Mouse (Mus musculus) megakaryocyte, adult 5-6 weeks (primary cell): Measurements from ENCODE around the gene Rbm17. TPM values are rescaled to one million over a fixed set of nuclear protein-coding genes. Genes with fewer than 3 reads are reported as not detected.

Experiments
- ATAC-seq: 2 replicates; pipeline ENCODE4 v1.8.0; 2016; ENCODE audit warnings: mild to moderate bottlenecking, inconsistent platforms; ENCODE audit not compliant: poor library complexity, severe bottlenecking
- total RNA-seq, 2 experiments: library from RNA; stranded (forward) in 1 of 2; stranded (reverse) in 1 of 2; fragments of 153-499, 151-499 nt in 1 of 2; fragments of 221-1000, 200-1000 nt in 1 of 2; gene quantifications; 2 replicates each; pipeline versions ENCODE4 v1.2.3 to v1.2.4; 2015 to 2017

The Rbm17 gene
- total RNA-seq, 2 experiments from 2014 or later = 115 to 122 TPM

DNA sequence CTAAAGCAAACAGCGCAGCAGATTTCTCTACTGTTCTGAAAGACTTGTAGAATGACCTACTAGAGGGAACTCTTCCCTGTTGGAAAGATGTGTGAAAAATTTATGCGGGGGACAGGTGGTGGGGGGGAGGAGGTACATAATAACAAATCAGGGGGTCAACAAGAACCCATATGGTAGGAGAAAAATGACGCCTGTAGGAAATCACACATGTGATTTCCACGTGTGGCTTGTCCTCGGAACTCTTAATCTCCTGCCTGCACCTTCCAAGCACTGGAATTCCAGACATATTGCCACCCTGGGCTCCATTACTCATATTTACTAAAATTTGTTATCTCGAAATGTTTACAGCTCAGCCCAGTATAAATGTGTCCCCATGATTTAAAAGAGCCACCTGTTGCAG, 2.2 kb downstream of the Rbm17 start:
- ATAC-seq = no peak

DNA sequence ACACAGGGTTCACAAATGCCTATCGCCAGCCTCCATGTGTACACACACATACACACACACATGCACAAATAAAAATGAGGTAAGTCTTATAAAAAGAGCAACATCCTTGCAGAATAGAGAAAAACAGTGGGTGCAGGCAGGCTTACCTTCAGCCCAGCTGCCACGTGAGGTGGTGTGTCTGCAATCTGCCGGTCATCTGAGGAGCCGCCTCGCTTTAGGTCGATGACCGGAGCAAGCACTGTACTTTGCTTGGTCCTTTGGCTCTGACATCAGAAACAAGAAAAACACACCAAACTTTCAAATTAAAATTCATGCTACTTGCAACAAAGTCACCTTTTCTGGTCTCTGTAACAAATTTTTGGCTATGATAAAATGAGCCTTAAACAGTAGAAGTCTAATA, 6.0 kb downstream of the Rbm17 start:
- no peak for ATAC-seq

DNA sequence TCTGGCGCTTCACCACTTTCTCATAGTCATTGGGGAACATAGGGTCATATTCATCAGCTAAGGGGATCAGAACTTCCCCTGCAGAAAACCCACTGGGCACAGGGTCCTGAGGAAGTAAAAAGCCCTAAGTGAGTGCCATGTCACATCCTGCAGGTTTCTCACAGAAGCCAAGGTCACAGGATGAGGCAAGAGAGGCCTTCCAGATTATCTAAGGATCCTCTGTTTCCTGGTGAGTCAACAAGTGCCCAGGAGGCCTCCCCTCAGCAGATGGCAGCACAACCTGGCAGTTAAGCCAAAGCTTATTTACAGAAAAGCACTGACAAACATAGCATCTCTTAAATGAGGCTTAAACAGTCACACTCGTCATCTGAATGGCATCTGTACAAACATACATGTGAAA, 7.3 kb downstream of the Rbm17 start:
- ATAC-seq = no peak

DNA sequence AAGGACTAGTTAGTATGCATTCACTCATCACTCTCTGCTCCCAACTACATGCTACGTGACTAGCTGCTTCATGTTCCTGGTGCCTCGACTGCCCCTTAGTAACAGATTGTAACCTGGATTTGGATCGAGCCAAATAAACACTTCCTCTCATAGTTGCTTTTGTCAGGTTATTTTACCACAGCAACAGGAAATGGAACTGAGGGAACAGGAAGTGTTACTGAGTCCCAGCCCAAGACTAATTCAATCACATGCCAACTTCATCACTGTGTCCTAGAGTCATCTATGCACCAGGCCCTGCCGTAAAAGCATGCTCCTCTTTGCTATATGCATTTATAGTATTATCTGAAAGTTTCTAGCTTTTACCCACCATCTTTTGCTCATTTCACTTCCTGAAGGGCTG, 16.0 kb downstream of the Rbm17 start:
- peak; percentile 63 for ATAC-seq

DNA sequence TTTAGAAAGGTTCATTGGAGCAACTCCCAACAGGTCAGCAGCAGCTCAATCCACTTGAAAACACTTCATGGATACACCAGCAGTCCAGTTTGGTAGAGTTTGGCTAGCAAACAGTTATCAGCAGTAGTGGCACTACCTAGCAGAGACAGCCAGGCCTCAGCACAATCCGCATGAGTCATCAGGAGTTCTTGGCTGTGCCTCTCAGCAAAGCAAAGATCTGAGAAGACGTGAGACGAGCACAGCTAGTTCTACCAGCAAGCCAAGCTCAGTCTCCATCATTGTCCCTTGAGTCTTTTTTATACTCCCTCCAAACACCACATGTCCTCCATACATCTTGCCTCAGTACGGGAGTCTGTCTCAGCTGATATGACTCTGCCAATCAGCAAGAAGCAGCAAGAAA, 24.6 kb downstream of the Rbm17 start:
- no peak for ATAC-seq

DNA sequence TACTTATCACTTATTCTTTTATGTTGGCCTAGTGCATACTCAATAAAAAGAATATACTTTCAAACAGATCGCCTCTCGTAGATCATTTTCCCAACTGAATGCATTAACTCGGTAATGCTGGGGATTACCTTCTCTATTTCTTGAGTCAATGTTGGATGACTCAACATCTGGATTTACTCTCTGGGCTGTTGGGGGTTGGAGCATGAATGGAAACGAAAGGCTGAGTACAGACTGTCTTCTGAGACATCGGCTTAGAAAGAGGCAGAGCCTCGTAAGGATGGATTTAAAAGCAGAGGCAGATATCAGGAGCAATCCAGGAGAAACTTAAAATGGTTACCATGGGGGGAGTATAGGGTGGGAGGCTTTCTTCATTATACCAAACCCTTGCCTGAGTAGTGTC, 25.8 kb downstream of the Rbm17 start:
- no peak for ATAC-seq

DNA sequence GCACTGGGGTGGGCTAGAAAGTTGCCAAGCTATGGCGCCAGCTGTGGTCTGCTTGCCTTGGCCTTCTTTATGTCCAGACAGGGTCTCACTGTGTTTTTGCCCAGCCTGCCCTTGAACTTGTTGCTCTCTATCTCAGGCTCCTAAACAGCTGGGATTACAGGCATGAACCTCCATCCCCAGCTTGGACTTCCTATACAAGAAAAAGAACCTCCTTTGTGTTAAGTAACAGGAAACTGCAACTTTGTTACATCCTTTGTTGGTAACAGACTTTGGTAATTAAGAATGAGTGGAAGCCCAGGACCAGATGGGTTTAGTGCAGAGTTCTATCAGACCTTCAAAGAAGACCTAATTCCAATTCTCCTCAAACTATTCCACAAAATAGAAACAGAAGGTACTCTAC, 30.3 kb downstream of the Rbm17 start:
- ATAC-seq = peak; percentile 51; the same call in 1 of the 2 replicates

DNA sequence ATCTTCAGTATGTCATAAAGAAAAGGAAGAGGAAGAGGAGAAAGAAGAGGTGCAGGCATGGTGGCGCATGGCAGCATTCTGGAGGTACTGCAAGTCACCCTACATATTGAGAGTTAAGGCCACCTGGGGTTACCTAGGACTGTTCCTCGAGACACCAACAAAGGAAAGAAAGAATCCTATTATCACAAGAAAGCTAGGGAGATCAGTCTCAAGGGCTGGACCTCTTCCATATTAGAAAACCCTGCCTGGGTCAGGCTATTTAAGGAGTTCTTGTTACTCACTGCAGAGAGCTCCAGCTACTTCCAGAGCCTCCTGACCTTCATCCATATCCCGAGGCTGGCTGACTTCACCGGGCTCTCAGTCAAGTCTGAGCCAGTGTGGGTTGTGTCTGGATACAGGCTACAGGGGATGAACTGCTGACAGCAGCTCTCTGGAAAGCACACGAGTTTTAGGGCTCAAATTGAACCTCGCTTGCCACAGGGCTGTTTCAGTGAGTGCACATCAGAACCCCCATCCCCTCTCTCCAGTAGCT, 32.9 kb downstream of the Rbm17 start:
- peak; percentile 23; the same call in 1 of the 2 replicates for ATAC-seq

DNA sequence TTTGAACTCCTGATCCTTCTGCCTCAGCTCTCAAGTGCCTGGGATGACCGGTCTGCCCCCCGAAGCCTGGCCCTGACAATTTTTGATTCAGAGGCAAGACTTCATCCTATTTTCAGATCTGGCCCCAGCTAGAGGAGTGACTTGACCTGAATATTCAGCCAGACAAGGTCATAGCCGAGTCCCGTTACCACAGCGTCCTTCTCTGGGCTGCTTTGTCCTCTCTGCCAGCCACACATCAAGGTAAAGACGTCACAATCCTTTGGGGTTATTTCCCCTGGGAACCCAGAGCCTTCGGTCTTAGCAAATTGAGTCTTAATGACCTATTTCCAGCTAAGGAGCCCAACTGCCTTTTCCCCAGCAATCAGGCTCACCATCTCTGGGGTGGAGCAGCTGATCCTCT, 35.5 kb downstream of the Rbm17 start:
- no peak for ATAC-seq

DNA sequence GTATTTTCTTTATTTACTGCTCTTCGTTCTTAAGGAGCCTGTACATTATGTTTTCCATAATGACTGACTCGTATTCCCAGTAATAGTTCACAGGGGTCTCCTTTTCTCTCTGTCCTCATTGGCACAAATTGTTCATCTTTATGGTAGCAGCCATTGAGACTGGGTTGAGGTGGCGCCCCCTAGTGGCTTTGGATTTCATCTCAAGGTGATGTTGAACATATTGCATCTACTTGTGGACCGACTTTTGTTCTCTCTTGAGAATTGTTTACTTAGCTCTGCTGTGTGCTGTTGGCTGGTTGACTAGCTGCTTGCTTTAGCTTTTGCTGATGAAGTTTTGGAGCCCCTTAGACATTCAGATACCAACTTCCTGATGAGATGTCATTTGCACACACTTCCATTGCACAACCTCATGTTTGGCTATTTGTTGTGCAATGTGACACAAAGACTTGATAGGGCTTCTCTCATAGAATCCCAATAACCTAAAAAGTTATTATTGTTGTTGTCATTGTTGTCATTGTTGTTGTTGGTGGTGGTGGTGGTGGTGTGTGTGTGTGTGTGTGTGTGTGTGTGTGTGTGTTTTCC, 36.1 kb downstream of the Rbm17 start:
- ATAC-seq = peak; percentile 72

DNA sequence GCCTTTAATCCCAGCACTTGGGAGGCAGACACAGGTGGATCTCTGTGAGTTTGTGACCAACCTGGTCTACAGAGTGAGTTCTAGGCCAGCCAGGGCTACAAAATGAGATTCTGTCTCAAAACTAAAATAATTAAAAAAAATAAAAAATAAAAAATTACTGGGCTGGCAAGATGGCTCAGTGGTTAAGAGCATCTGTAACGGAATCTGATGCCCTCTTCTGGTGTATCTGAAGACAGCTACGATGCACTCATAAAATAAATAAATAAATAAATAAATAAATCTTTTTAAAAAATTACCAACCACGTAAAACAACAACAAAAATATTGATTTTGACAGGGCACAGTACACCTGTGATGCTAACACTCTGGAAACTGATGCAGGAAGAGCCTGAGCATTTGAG, 37.1 kb downstream of the Rbm17 start:
- ATAC-seq = no peak

DNA sequence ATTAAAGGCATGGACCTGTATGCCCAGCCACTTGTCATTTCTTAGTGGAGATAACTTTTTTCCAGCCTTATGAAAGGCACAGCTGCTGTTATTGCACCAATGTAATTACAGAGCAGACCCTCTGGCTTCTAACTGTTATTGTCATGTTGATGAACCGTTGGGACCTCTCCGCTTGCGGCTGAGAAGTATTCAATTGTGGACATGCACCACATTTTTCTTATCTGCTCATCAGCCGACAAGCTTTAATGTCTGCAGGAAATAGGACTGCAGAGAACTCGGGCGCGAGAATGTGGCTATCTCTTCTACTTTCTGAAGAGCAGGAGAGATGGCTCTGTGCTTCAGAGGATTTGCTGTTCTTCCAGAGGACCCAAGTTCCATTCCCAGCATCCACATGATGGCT, 37.7 kb downstream of the Rbm17 start:
- ATAC-seq = no peak

DNA sequence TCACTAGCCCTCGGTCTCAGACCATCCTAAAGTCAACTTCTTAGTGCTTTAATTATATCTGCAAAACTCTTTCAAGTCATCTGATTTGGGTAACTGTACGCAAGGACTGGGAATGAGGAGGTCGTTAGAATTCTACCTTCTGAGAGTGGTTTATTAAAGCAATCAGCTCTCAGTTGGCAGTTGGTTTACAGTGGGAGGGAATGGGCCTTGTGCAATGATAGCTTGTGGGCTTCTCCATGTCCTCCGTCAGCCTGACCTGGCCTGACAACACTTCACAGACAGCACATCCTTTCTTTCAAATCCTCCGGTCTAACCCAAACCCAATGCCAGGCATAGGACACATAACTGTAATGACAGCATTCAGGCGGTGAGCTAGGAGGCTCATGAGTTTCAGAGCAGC, 39.2 kb downstream of the Rbm17 start:
- ATAC-seq = no peak

DNA sequence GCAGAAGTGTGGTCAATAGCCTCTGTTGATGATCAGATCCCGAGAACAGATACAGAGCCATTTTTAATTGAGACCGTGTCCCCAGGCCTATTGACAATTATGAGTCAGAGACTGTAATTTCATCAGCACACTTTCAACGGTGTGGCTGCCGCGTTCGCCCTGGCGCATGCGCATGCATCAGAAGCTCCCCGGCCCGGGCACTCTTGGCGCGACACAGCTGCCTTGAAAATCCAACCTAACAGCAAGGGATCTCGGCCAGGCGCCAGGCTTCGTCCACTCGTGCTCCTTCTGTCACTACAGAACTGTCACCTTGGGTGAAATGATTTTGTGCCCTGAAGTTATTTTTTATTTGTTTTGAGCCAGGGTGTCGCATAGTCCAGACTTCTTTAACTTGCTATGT, 40.7 kb downstream of the Rbm17 start:
- no peak for ATAC-seq

DNA sequence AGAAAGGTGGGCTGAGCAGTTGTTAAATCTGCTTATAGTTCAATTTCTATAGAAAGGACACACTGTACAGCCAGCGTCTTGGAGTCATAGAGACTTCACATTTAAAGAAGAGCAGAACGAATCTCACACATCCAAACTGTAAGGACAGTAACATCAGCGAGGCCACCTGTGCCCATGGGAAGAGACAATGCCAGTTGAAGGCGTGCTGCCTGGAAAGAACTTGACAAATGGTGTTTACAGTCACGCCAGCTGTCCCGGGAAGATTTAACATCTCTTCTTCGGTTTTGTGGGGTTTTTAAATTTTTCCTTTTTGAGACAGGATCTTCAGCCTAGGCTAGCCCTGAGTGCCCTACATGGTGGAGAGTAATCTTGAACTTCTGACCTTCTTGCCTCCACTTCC, 45.3 kb downstream of the Rbm17 start:
- no peak for ATAC-seq

DNA sequence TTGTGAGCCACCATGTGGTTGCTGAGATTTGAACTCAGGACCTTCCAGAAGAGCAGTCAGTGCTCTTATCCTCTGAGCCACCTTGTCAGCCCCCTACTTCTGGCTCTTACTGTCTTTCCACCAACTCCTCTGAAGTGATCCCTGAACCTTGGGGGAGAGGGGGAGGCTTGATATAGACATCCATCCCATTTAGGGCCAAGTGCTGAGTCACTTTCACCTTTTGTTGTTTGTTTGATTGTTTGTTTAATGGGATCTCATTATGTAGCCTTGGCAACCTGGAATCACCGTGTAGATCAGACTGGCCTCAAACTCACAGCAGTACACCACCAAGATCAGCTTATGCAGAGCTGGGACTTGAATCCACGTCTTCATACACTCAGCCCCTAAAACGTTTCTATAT, 46.7 kb downstream of the Rbm17 start:
- ATAC-seq = no peak

DNA sequence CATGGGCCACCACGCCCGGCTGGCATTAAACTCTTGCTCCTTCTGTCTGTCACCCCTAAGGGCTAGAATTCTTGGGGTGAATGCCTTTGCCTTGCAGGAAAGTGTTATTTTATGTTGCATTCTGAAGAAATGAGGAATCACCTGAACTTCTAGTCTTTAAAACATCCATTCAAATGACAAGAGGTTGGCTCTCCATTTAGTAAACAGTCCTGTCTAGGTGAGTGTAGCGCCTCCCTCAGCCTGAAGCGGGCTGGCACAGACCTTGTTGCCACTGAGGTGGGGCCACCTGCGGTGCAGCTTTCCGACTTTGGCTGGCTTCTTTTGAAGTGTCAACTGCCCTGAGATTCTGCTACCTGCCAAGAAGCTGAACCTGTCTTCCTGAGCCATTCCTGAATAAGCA, 48.6 kb downstream of the Rbm17 start:
- ATAC-seq = no peak

DNA sequence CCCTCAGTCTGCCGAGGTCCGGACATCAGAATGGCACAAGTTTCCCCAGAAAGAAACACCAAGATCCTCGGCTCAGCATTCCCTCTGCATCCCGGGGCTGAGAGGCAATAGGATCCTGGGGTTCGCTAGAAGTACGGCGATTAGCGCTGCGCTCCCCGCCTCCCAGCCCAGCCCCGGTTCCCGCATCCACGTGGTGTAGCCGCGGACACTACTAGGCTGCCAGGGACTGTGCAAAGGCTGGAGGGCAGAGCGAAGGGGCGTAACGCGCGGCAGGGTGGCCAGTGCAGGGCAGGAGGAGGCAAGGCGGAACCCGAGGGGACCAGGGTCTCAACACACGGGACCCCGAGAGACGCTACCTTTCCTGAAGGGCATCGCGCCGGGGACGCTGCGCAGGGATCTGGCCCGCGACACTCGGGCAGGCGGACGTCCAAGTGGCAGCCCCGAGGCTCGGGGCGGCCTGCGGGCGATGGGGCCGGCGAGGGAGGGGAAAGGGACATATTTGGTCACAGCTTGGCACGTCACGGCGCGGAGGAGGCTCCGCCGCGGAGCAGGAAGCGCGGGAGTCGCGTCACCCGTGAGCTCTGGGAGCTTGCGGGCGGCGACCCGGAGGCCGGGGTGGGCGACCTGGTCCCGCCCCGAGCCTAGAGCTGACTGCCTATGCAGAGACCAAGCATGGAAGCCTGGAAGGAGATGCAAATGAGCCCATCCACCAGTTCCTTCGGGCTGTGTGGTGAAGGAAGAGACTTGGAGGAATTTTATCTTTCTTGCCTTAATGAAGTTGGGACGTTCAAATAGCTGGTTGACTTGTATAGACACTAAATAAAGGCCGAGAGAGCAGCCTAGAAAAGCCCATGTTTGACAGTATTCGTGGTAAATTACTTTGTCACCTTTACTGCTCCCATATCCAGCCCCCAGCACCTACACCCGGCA, 50.2 kb downstream of the Rbm17 start, which contains the start of gene Pfkfb3:
Gene Pfkfb3, minus strand, starts transcription at position 607 of the 930 bp plus-strand sequence.
- ATAC-seq = peak; percentile 91

DNA sequence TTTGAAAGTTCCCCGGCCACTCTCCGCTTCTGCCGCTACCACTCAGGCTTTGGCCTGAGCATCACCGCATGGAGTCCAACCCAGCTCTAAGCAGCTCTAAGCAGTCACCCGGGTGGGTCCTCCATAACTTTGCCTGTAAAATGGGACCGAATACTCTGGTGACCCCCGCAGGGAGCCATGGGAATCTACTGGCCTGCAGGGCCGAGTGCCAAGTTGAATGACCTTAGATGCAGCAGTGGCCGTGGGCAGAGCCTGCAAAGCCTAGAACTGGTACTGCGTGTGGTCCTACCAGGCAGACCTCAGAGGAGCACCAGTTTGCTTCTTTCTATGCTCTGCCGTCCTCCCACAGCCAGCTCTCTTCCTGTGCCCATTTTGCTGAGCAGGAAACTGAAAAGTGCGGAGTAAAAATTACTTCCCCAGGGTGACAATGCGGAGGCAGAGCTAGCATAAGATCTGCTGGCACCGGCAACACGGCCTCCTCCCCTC, 50.9 kb downstream of the Rbm17 start:
- peak; percentile 19 for ATAC-seq

DNA sequence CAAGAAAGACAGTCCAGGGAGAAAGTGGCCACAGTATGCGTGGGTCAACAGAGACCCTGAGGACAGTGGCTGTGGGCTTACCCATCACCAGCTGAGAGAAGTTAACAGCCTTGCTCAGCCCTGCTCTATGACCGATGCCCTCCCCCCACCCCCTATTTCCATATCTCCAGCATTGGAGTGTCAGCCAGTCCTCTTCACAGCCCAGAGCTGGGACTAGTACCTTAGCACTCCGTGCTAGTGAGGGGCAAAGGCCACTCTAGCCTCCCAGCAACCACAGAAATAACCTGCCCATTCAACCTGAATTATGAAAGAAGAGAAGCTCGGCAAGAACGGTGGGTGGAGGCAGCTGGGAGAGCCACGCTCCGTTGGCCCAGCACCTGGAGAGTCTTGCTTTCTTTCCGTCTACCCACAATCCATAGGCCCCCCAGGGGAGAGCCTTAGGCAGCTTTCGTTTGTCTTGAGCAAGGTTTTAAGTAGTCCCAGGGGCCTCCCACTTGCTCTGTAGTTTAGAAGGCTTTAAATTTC, 51.6 kb downstream of the Rbm17 start:
- no peak for ATAC-seq

DNA sequence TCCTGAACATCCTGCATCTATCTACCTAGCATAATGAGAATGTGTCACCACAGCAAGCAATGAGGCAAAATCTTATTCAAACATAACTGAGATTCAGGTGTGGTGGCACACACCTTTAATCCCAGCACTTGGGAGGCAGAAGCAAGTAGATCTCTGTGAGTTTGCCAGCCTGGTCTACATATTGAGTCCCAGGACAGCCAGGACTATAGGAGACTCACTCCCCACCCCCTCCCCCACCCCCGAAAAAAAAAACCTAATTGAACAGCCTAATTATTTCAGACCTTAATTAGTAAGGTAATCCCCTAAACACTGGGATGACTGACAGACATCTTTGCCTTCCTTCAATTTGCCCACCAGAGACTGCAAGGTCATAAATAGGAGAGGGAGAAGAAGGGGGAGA, 52.2 kb downstream of the Rbm17 start:
- no peak for ATAC-seq

DNA sequence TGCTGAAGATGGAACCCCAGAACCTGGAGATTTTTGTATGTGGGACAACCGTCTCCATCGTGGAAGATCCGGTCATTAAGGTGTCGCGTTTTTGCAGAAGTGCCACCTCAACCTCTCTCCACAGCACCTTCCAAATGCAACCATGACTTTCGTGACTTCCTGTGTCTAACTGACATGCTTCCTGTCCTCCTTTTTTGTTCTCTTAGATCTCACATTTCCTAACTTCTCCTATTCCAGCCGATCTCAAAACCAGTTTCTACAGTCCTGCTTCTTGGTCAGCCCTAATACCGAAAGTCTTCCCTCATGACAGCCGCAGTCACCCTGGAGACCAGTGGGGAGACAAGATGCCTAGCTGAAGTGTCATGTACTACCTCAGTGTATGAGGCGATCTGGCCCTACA, 55.4 kb downstream of the Rbm17 start:
- ATAC-seq = peak; percentile 51
